Mouse (Mus musculus): ENCODE results near the gene Fras1. TPM values are rescaled to one million over a fixed set of nuclear protein-coding genes. Genes with fewer than 3 reads are reported as not detected.
A peak's percentile ranks its signal among the peaks of the same experiment; 100 is the strongest.

Gene Fras1
- polyA plus RNA-seq, 1 experiment from 2014 or later, result 30.5 TPM

GRCm38 (mm10) chr5:96804813-96805212, 431.1 kb downstream of the Fras1 start:
- H3K9me3 ChIP-seq (ENCODE audit: low read depth, low read length), result no peaks in the 10 kb centered on the region
- H3K4me3 ChIP-seq (ENCODE audit: low read depth, low read length), result no peak overlapping the region
- TF ChIP-seq CTCF (IDR thresholded peaks at IDR 0.05; ENCODE audit: low read depth), result no peak
- H3K9ac ChIP-seq, result no peak overlapping the region
- H3K27ac ChIP-seq (ENCODE audit: low read depth), result peak overlapping the region; percentile 31; the same call in 1 of the 2 replicates
- 66% methylated on average over 3 of the region's 3 CpGs for WGBS
- H3K36me3 ChIP-seq (ENCODE audit: insufficient read depth), result no peaks in the 10 kb centered on the region
- DNase-seq (no peak), ATAC-seq (ENCODE audit: insufficient read depth) (peak; percentile 28; the same call in 1 of the 2 replicates)
- H3K27me3 ChIP-seq (ENCODE audit: insufficient read depth, low read length), result no peaks in the 10 kb centered on the region
- H3K4me1 ChIP-seq (ENCODE audit: insufficient read depth), result peaks cover 8% of the 10 kb centered on the region; the same call in 1 of the 2 replicates
- no peak overlapping the region for H3K4me2 ChIP-seq

- H3K27ac ChIP-seq (ENCODE audit: low read depth), result no peak overlapping the region
- H3K36me3 ChIP-seq (ENCODE audit: insufficient read depth), result no peaks in the 10 kb centered on the region
- no peak overlapping the region for H3K4me3 ChIP-seq (ENCODE audit: low read depth, low read length)
- TF ChIP-seq CTCF (IDR thresholded peaks at IDR 0.05; ENCODE audit: low read depth), result no peak
- H3K9me3 ChIP-seq (ENCODE audit: low read depth, low read length), result no peaks in the 10 kb centered on the region
- H3K9ac ChIP-seq, result no peak overlapping the region
- WGBS, result 75% methylated on average over 4 of the region's 4 CpGs
- ATAC-seq (ENCODE audit: insufficient read depth), result no peak
- H3K4me2 ChIP-seq, result no peak overlapping the region
- H3K27me3 ChIP-seq (ENCODE audit: insufficient read depth, low read length), result no peaks in the 10 kb centered on the region
- H3K4me1 ChIP-seq (ENCODE audit: insufficient read depth), result no peaks in the 10 kb centered on the region; the same call in 1 of the 2 replicates
- DNase-seq, result no peak
Measured at GRCm38 (mm10) chr5:96810620-96811019, 436.9 kb downstream of the Fras1 start.

- H3K4me2 ChIP-seq, result no peak overlapping the region
- H3K9me3 ChIP-seq (ENCODE audit: low read depth, low read length), result no peaks in the 10 kb centered on the region
- DNase-seq (no peak), ATAC-seq (ENCODE audit: insufficient read depth) (no peak)
- no peak overlapping the region for H3K4me3 ChIP-seq (ENCODE audit: low read depth, low read length)
- 0 out of 2 replicates have a peak, but pooled peaks cover 2% of the 10 kb centered on the region for H3K36me3 ChIP-seq (ENCODE audit: insufficient read depth)
- H3K9ac ChIP-seq, result no peak overlapping the region
- no peaks in the 10 kb centered on the region for H3K4me1 ChIP-seq (ENCODE audit: insufficient read depth)
- H3K27me3 ChIP-seq (ENCODE audit: insufficient read depth, low read length), result no peaks in the 10 kb centered on the region
- no peak for TF ChIP-seq CTCF (IDR thresholded peaks at IDR 0.05; ENCODE audit: low read depth)
- H3K27ac ChIP-seq (ENCODE audit: low read depth), result no peak overlapping the region
- 86% methylated on average over 13 of the region's 13 CpGs for WGBS
Measured at GRCm38 (mm10) chr5:96824769-96825327, 451.1 kb downstream of the Fras1 start.

- no peak for TF ChIP-seq CTCF (IDR thresholded peaks at IDR 0.05; ENCODE audit: low read depth)
- no peak overlapping the region for H3K4me2 ChIP-seq
- DNase-seq, result no peak
- no peak for ATAC-seq (ENCODE audit: insufficient read depth)
- H3K4me3 ChIP-seq (ENCODE audit: low read depth, low read length), result no peak overlapping the region
- H3K9me3 ChIP-seq (ENCODE audit: low read depth, low read length), result no peaks in the 10 kb centered on the region
- H3K9ac ChIP-seq, result no peak overlapping the region
- H3K4me1 ChIP-seq (ENCODE audit: insufficient read depth), result no peaks in the 10 kb centered on the region
- H3K27ac ChIP-seq (ENCODE audit: low read depth), result no peak overlapping the region
- H3K27me3 ChIP-seq (ENCODE audit: insufficient read depth, low read length), result no peaks in the 10 kb centered on the region
- no peaks in the 10 kb centered on the region for H3K36me3 ChIP-seq (ENCODE audit: insufficient read depth)
- 49% methylated on average over 1 of the region's 1 CpGs for WGBS
Measured at GRCm38 (mm10) chr5:96827176-96827575, 453.4 kb downstream of the Fras1 start.

Other genes with a start within 250 kb of the Fras1 start
- 27.4 and 31.7 TPM in 2 replicates for gene Cnot6l, start 209.8 kb upstream of the Fras1 start, polyA plus RNA-seq (2014; fragmentation: Nextera tagmentation; extraction: Ambion mirVana)
- 19.8 and 22.1 TPM in 2 replicates for gene Mrpl1, start 164.5 kb upstream of the Fras1 start, polyA plus RNA-seq (2014; fragmentation: Nextera tagmentation; extraction: Ambion mirVana)

All from lung, embryonic 14.5 days (tissue).